Mouse (Mus musculus): ENCODE measurements around the gene Fcer1g. TPM values are rescaled to one million over a fixed set of nuclear protein-coding genes. Genes with fewer than 3 reads are reported as not detected.
A peak's percentile ranks its signal among the peaks of the same experiment; 100 is the strongest.

Gene Fcer1g
- polyA plus RNA-seq, 1 experiment = 317 TPM

DNA sequence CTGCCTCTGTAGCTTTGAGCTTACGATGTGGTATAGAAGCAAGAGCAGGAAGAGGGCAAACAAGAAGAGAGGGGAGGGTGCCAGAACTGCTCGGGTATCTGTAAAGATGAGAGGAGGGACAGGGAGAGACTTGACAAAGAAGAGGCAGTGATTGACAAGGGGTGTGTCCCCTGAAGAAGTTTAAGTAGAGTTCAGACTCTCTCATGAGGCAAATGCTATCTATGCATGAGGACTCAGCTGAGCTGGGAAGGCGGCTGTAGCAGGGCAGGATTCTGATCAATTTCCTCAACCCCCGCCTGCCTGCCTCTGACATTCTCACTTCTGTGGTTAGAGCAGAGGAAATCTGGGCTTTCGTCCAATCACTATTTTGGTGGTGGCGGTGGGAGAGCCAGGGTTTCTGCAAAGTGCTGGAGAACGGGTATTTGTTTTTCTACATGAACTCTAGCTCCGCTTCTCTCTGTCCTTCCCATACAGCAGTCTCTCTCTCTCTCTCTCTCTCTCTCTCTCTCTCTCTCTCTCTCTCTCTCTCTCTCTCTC lies 28.5 kb upstream of the Fcer1g start:
- Histone ChIP-seq H3K4me1 (ENCODE audit: control insufficient read depth, insufficient read depth, low read length) (no peaks in the 10 kb centered on the region; the same call in 1 of the 2 replicates), H3K27ac (ENCODE audit: control insufficient read depth, insufficient read depth, low read depth, low read length, poor library complexity) (no peak overlapping the region), H3K4me3 (replicated peaks; ENCODE audit: control insufficient read depth, low read depth, low read length) (no peak overlapping the region)
- WGBS = under 1% methylated on average over 8 of the region's 8 CpGs
- TF ChIP-seq POLR2A (IDR thresholded peaks at IDR 0.05; ENCODE audit: borderline replicate concordance, control insufficient read depth, low read depth, low read length) (no peak), CTCF (IDR thresholded peaks at IDR 0.05; ENCODE audit: control insufficient read depth, insufficient read depth, low read length) (no peak)

DNA sequence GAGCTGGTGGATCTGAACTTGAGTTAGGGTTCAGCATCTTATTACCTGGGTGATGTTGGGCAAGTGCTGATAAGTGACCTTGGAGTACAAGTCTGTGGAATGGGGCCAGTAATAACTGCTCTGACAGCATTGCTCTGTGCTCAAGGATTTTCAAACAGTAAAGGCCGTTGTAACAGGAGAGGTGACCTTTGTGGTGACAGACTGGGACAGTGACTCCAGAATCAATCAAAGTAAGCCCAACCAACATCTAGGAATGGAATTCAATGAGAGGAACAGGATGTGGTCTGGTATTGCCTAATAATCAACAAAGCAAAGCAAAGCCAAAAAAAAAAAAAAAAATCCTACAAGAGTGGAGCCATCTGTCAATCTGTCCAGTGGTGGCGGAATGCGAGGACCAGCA lies 26.2 kb upstream of the Fcer1g start:
- no peak overlapping the region for H3K27ac ChIP-seq (ENCODE audit: control insufficient read depth, insufficient read depth, low read depth, low read length, poor library complexity)
- WGBS = 37% methylated on average over 3 of the region's 3 CpGs
- TF ChIP-seq CTCF (IDR thresholded peaks at IDR 0.05; ENCODE audit: control insufficient read depth, insufficient read depth, low read length) (no peak), POLR2A (IDR thresholded peaks at IDR 0.05; ENCODE audit: borderline replicate concordance, control insufficient read depth, low read depth, low read length) (no peak)
- H3K4me3 ChIP-seq (replicated peaks; ENCODE audit: control insufficient read depth, low read depth, low read length) = no peak overlapping the region
- no peaks in the 10 kb centered on the region; the same call in 1 of the 2 replicates for H3K4me1 ChIP-seq (ENCODE audit: control insufficient read depth, insufficient read depth, low read length)

DNA sequence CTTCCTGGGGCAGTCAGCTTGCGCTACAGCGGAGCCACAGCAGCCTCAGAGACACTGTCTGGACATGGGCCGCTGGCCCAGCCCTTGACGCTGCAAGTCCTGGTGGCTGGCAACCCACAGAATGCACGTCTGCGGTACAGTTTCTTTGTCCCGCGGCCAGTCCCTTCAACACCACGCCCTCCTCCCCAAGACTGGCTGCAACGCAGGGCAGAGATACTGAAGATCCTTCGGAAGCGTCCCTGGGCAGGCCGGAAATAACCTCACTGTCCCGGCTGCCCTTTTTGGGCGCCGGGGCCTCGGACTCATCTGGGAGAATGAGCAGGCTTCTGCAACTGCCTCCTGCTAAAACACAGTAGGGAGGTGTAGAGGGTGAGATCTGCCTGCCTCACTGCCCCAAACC lies 24.8 kb upstream of the Fcer1g start:
- WGBS = 71% methylated on average over 17 of the region's 17 CpGs
- no peak overlapping the region for H3K4me3 ChIP-seq (replicated peaks; ENCODE audit: control insufficient read depth, low read depth, low read length)
- no peak for TF ChIP-seq POLR2A (IDR thresholded peaks at IDR 0.05; ENCODE audit: borderline replicate concordance, control insufficient read depth, low read depth, low read length)

DNA sequence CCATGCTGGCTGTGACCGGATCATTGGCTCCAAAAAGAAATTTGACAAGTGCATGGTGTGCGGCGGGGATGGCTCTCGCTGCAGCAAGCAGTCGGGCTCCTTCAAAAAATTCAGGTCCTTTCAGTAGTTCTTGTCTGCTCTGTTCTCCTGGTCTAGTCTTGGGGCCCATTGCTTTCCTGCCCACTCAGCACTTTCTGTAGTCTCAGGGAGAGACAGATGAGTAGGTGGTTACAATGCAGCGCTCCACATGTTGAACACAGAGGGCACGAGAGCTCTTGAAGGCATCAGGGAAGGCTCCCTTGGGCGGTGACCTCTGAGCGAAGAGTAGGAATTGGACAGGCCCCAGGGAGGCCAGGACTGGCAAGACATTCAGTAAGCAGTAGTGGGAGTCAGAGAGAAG lies 23.6 kb upstream of the Fcer1g start:
- no peaks in the 10 kb centered on the region; the same call in 1 of the 2 replicates for H3K4me1 ChIP-seq (ENCODE audit: control insufficient read depth, insufficient read depth, low read length)
- H3K27ac ChIP-seq (ENCODE audit: control insufficient read depth, insufficient read depth, low read depth, low read length, poor library complexity) = no peak overlapping the region
- H3K4me3 ChIP-seq (replicated peaks; ENCODE audit: control insufficient read depth, low read depth, low read length) = no peak overlapping the region
- WGBS = 76% methylated on average over 9 of the region's 9 CpGs
- TF ChIP-seq CTCF (IDR thresholded peaks at IDR 0.05; ENCODE audit: control insufficient read depth, insufficient read depth, low read length) (no peak), POLR2A (IDR thresholded peaks at IDR 0.05; ENCODE audit: borderline replicate concordance, control insufficient read depth, low read depth, low read length) (no peak)

More for the DNA sequence above, 24.8 kb upstream of the Fcer1g start:
- Histone ChIP-seq H3K4me1 (ENCODE audit: control insufficient read depth, insufficient read depth, low read length) (no peaks in the 10 kb centered on the region; the same call in 1 of the 2 replicates), H3K27ac (ENCODE audit: control insufficient read depth, insufficient read depth, low read depth, low read length, poor library complexity) (no peak overlapping the region)

DNA sequence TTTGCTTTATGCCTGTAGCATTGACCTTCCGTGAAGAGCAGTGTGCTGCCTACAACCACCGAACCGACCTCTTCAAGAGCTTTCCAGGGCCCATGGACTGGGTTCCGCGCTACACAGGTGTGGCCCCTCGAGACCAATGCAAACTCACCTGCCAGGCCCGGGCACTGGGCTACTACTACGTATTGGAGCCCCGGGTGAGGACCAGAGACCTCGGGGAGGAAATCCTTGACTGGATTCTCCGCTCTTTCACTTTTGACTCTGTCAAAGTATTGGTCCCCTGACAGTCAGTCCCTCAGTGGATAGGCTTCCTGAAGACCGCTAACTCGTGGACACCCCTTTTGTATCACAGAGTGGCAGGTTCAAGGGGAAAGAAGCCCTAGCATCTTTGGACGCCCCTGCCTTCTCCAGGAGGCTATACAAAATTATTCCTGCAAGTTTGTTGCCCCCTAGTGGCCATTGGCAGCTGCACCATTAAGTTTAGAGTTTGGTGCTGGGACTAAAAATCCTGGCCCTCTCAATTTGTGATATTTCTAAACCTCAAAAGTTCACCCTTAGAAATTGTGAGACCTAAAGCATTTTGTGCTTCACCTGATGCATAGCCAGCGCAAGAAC lies 22.9 kb upstream of the Fcer1g start:
- Histone ChIP-seq H3K4me3 (replicated peaks; ENCODE audit: control insufficient read depth, low read depth, low read length) (no peak overlapping the region), H3K4me1 (ENCODE audit: control insufficient read depth, insufficient read depth, low read length) (no peaks in the 10 kb centered on the region; the same call in 1 of the 2 replicates), H3K27ac (ENCODE audit: control insufficient read depth, insufficient read depth, low read depth, low read length, poor library complexity) (no peak overlapping the region)
- 59% methylated on average over 15 of the region's 15 CpGs for WGBS
- TF ChIP-seq POLR2A (IDR thresholded peaks at IDR 0.05; ENCODE audit: borderline replicate concordance, control insufficient read depth, low read depth, low read length) (no peak), CTCF (IDR thresholded peaks at IDR 0.05; ENCODE audit: control insufficient read depth, insufficient read depth, low read length) (peak; percentile 50)

DNA sequence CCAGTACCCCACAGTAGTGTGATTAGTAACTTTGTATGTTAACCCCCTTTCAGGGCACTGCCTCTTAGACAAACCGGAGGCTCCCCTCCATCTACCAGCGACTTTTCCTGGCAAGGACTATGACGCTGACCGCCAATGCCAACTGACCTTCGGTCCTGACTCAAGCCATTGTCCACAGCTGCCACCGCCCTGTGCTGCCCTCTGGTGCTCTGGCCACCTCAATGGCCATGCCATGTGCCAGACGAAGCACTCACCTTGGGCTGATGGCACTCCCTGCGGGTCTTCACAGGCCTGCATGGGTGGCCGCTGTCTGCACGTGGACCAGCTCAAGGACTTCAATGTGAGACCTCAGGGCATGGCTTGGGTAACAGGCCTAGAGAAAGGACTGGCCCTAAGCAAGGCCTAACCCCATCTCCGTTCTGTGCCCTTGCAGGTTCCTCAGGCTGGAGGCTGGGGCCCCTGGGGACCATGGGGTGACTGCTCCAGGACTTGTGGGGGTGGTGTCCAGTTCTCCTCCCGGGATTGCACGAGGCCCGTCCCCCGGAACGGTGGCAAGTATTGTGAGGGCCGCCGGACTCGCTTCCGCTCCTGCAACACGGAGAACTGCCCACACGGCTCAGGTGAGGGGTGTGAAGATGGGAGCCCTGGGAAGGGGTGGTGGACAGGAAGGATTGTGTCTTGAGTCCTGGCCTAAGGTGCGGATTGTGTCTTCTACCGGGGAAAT lies 22.1 kb upstream of the Fcer1g start:
- Histone ChIP-seq H3K4me3 (replicated peaks; ENCODE audit: control insufficient read depth, low read depth, low read length) (no peak overlapping the region), H3K4me1 (ENCODE audit: control insufficient read depth, insufficient read depth, low read length) (no peaks in the 10 kb centered on the region; the same call in 1 of the 2 replicates), H3K27ac (ENCODE audit: control insufficient read depth, insufficient read depth, low read depth, low read length, poor library complexity) (no peak overlapping the region)
- TF ChIP-seq POLR2A (IDR thresholded peaks at IDR 0.05; ENCODE audit: borderline replicate concordance, control insufficient read depth, low read depth, low read length) (no peak), CTCF (IDR thresholded peaks at IDR 0.05; ENCODE audit: control insufficient read depth, insufficient read depth, low read length) (no peak)
- WGBS = 89% methylated on average over 24 of the region's 24 CpGs

DNA sequence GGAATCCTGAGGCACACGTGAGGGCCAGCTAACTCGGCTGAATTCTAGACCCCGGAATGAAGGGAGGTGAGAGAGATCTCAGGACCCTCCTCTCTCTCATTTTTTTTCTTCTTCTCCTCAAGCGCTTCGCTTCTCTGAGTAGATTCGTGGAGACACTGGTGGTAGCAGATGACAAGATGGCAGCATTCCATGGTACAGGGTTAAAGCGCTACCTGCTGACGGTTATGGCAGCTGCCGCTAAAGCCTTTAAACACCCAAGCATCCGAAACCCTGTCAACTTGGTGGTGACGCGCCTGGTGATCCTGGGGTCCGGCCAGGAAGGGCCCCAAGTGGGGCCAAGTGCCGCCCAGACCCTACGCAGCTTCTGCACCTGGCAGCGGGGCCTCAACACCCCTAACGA lies 18.2 kb upstream of the Fcer1g start:
- no peak overlapping the region for H3K4me3 ChIP-seq (replicated peaks; ENCODE audit: control insufficient read depth, low read depth, low read length)
- TF ChIP-seq POLR2A (IDR thresholded peaks at IDR 0.05; ENCODE audit: borderline replicate concordance, control insufficient read depth, low read depth, low read length) (no peak), CTCF (IDR thresholded peaks at IDR 0.05; ENCODE audit: control insufficient read depth, insufficient read depth, low read length) (no peak)
- peaks cover 2% of the 10 kb centered on the region; the same call in 1 of the 2 replicates for H3K4me1 ChIP-seq (ENCODE audit: control insufficient read depth, insufficient read depth, low read length)
- 82% methylated on average over 17 of the region's 17 CpGs for WGBS
- H3K27ac ChIP-seq (ENCODE audit: control insufficient read depth, insufficient read depth, low read depth, low read length, poor library complexity) = no peak overlapping the region

DNA sequence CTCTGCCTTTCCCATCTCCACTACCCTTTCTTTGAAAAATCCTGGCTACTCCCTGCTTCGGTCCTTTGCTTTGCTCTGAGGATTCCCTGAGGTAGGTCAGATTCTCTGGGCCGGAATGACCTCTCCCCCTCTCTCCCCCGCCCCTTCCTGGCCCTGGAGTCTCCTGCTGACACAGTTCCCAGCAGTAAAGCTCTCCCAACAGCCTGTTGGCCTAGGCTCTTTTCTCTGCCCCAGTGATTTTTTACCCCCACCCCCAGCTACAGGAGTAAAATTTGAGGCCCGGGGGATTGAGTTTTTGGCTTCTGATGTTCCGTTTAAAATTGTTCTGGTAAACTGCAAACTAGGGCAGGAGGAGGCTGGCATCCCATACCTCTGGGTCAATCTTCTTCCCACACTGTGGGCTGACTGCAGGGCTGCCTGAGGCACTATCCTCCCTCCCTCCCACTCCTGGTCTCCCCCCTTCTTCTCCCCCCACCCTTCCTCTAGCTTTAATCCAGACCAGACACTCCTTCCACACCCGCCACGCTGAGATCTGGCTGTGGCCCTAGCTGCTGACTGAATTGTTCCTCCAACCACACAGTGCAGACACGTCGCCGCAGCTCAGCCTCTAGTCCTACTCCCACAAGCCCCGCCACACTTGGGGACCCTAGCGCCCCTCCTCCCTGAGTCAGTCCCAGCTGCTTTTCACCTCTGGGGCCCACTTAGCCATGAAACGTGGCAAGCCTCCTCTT lies 17.6 kb upstream of the Fcer1g start:
- Histone ChIP-seq H3K27ac (ENCODE audit: control insufficient read depth, insufficient read depth, low read depth, low read length, poor library complexity) (no peak overlapping the region), H3K4me3 (replicated peaks; ENCODE audit: control insufficient read depth, low read depth, low read length) (no peak overlapping the region), H3K4me1 (ENCODE audit: control insufficient read depth, insufficient read depth, low read length) (peaks cover 2% of the 10 kb centered on the region; the same call in 1 of the 2 replicates)
- no peak for TF ChIP-seq POLR2A (IDR thresholded peaks at IDR 0.05; ENCODE audit: borderline replicate concordance, control insufficient read depth, low read depth, low read length)
- no peak for TF ChIP-seq CTCF (IDR thresholded peaks at IDR 0.05; ENCODE audit: control insufficient read depth, insufficient read depth, low read length)
- whole genome bisulfite sequencing = 49% methylated on average over 13 of the region's 13 CpGs
